Mouse (Mus musculus) CD4-positive, CD25-positive, alpha-beta regulatory T cell, adult 2 months (primary cell): ENCODE data around the gene Dab1.

Source experiments
- DNase-seq: peaks from one replicate; pipeline ENCODE4 v3.0.0-alpha.2; 2012; ENCODE audit warnings: low read depth, low spot score

The Dab1 gene

GRCm38 (mm10) chr4:104587826-104588225 lies 968.7 kb downstream of the Dab1 start:
- no peak for DNase-seq

GRCm38 (mm10) chr4:104596936-104597335 lies 977.8 kb downstream of the Dab1 start:
- no peak for DNase-seq

- no peak for DNase-seq
Observed at GRCm38 (mm10) chr4:104597490-104598465, 978.6 kb downstream of the Dab1 start.

- DNase-seq, result no peak
Observed at GRCm38 (mm10) chr4:104602804-104603203, 983.6 kb downstream of the Dab1 start.

GRCm38 (mm10) chr4:104604298-104604697 lies 985.1 kb downstream of the Dab1 start:
- no peak for DNase-seq

GRCm38 (mm10) chr4:104606881-104607280 lies 987.7 kb downstream of the Dab1 start:
- DNase-seq, result no peak

- no peak for DNase-seq
Observed at GRCm38 (mm10) chr4:104607636-104608035, 988.5 kb downstream of the Dab1 start.

- DNase-seq, result no peak
Observed at GRCm38 (mm10) chr4:104619452-104619851, 1000.3 kb downstream of the Dab1 start.

GRCm38 (mm10) chr4:104625316-104625715 lies 1006.2 kb downstream of the Dab1 start:
- no peak for DNase-seq

GRCm38 (mm10) chr4:104628708-104629107 lies 1009.5 kb downstream of the Dab1 start:
- DNase-seq, result no peak

GRCm38 (mm10) chr4:104637016-104637415 lies 1017.9 kb downstream of the Dab1 start:
- no peak for DNase-seq

GRCm38 (mm10) chr4:104640617-104641016 lies 1021.5 kb downstream of the Dab1 start:
- DNase-seq, result no peak

- no peak for DNase-seq
Observed at GRCm38 (mm10) chr4:104642761-104643469, 1023.8 kb downstream of the Dab1 start.

- DNase-seq, result no peak
Observed at GRCm38 (mm10) chr4:104643534-104644356, 1024.6 kb downstream of the Dab1 start.

GRCm38 (mm10) chr4:104644357-104644630 lies 1025.1 kb downstream of the Dab1 start:
- no peak for DNase-seq

- DNase-seq, result no peak
Observed at GRCm38 (mm10) chr4:104644862-104645261, 1025.7 kb downstream of the Dab1 start.

GRCm38 (mm10) chr4:104651761-104652160 lies 1032.6 kb downstream of the Dab1 start:
- DNase-seq, result no peak

- DNase-seq, result no peak
Observed at GRCm38 (mm10) chr4:104656728-104657127, 1037.6 kb downstream of the Dab1 start.

- DNase-seq, result no peak
Observed at GRCm38 (mm10) chr4:104662841-104663614, 1043.9 kb downstream of the Dab1 start.

GRCm38 (mm10) chr4:104665553-104665952 lies 1046.4 kb downstream of the Dab1 start:
- no peak for DNase-seq
